Mouse (Mus musculus) urinary bladder, postnatal 4 days (tissue): Measurements from ENCODE around the gene Micu2.

ENCODE experiments used
- DNase-seq, 2 experiments: peaks; one replicate each; pipeline ENCODE4 v3.0.0; 2021 to 2022; ENCODE audit warnings: low spot score in 2 of 2

Micu2 gene

DNA sequence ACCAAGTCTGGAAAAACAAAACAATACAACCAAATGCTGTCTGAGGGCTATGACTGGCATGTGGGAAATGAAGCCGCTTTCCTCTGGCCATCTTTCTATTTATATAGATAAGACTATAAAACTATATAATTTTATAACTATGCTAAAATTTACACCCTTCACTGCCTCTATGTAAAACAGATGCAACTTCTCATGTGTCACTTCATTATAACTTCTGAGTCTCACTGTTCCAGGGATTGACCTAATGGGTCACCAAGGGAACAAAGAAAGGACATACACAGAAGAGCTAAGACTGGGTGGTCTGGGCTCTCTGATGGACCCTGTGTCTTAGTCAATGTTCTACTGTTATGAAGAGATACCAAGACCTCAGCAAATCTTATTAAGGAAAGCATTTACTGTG lies 106.1 kb downstream of the Micu2 start:
- no peak for DNase-seq

DNA sequence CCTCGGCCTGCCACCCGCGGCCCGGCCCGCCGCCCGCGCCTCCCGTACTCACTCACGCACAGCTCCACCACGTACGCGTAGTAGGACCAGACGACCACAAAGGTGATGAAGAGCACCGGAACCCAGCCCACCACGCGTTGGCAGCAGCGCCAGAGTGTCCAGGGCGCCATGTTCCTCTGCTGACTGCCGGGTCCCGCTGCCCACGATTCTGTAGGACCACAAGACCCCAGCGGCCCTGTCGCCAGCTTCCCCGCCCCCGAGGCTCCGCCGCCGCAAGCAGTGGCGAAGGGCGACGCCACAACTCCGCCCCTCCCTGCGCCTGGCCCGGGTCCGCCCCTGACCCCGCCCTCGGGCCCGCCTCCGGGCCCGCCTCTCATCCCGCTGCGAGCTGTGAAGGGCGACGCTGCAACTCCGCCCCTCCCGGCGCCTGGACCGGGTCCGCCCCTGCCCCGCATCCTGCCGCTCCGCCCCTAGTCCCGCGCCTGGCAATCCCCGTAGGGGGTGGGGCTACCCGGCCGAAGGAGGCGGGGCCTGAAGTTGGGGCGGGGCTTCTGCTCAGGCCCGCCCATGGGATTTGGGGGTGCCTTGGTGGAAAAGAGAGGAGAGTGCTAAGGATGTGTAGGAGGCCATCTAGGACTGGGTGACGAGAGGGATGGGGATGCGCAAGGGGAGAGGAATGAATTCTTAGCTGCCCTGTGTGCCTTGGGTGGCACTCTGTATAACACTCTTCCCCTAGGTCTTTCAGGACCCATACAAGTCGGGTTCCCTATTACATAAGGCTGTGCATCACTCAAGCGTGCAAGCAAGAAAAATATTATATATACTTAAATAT lies 108.8 kb downstream of the Micu2 start, which contains the start of gene Zdhhc20:
TSS of gene Zdhhc20 (minus strand) at position 266 of the 832 bp plus-strand sequence.
- DNase-seq: peak; percentile 95

DNA sequence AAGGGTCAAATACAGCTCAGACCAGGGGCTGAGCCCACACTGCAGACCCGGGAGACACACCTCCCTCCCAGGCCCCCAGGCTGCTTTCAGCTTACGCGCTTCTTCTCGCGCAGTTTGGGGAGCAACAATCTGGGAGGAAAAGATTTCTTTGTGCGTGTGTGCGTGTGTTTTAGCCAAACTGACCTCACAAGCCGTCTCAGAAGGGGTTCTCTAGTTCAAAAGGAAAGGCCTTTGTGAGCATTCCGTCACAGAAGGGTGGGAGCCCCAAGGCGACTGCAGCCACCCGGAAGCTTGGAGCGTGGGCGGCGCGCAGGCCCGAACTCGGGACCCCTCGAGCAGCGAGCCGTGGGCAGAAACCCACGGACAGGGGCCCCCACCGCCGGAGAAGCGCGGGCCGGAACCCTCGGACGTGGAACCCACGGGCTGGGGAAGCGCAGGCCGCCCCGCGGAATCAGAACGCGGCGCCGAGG lies 109.5 kb downstream of the Micu2 start:
- no peak for DNase-seq

DNA sequence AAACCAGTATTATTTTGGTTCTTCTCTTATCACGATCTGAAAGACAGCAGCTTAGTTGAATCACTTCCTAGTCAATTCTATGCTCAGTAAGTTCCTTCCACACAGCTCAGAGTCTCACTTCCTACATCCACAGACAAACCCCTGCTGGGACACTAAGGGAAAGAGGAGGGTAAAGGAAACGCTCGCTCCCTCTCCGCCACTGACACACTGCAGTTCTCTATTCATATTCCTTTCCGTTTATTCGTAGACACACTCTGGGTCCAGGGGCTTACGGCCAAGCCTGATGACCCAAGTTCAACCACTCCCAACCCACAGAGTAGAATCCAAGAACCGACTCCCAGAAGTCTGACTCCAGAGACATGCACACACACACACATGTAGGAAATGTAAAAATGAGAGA lies 111.9 kb downstream of the Micu2 start:
- no peak for DNase-seq

DNA sequence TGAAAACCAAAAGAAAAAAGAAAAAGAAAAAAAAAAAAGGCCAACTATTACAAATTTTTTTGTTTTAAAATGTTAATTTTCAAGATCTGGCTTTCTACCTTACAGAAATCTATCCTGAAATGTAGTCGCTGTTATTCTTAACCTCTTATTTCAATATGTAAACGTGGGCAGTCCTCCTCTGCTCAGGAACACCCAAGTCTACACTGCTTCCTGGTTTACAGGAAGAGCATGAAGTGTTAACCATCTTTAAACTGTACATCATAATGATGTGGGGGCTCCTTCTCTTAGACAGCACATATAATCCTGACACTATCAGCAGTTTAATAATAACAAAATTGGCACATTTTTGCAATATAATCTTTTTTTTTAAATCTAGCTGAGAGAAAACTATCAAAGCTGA lies 113.0 kb downstream of the Micu2 start:
- DNase-seq: no peak

DNA sequence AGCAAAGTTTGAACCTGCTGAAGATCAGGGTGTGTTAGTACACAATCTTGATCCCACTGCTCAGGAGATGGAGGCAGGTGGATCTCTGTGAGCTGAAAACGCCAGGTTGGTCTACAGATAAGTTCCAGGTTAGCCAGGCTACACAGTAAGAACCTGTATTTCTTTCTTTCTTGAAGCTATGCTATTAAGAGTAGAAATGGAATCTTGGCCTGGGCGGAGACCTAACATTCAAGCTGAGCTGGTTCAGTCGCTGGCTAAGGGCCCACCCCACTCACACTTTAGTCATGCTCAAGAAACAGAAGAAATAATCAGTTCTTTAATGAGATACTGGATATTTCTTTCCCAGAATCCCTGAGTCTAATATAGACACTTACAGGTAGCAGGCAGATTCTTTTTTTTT lies 115.7 kb downstream of the Micu2 start:
- no peak for DNase-seq

DNA sequence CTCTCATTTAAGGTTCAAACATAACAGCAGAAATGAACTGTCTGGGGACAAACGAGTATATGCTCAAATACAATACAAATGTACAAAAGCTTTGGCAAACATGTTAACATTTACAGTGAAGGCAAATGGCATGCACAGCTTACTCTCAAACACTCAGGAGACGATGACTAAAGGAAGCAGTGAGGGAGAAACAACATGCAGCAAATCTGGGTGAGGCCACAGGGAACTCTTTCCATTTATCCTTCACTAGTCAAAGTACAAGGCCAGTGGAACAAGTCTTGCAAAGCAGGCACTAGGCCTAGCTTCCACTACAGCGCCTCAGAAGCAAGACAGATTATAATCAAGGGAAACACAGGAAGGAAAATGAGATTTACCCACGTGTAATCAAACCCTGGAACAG lies 116.3 kb downstream of the Micu2 start:
- no peak for DNase-seq

DNA sequence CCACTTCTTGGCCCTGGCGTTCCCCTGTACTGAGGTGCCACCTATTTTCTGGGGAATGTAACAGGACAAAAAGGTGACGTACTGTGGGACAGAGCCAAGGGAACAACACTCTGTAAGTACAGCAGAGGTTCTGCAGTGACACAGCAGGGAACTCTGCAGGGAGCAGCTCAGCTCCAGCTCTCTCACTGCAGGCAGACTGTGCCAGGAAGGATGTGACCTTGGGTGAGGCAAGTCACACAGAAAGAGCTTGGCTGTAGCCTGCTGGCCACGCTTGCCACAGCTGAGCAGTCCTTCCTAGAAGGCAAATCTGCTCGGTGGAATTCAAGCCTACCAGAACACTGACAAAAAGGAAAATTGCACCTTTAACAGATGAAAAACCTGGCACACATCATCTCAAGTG lies 117.3 kb downstream of the Micu2 start:
- DNase-seq: peak; percentile 42 to 60

DNA sequence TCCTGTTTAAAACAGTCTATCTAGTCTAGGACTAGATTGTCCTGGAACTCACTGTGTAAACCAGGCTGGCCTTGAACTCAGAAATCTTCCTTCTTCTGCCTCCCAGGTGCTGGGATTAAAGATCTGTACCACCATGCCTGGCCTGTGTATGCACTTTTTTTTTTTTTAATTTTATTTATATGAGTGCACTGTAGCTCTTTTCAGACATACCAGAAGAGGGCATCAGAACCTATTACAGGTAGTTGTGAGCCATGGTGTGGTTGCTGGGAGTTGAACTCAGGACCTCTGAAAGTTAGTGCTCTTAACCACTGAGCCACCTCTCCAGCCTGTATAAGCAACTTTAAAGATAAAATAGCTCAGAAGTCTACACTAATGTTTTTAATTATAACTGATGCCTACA lies 118.0 kb downstream of the Micu2 start:
- no peak for DNase-seq

DNA sequence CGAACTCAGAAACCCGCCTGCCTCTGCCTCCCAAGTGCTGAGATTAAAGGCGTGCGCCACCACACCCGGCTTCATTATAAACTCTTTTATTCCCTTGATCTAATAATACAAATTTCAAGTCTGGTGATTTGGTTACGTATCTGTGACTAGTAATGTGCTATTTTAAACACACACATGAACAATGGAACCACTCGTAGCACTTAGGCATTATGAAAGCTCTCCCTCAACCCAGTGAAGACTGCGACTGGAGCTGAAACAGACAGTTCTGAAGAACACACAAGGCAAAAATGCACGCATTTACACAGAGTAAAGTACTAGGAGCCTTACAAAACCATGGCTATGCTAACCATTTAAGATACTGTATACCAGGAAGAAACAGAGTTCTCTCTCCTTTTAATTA lies 121.1 kb downstream of the Micu2 start:
- DNase-seq: no peak

DNA sequence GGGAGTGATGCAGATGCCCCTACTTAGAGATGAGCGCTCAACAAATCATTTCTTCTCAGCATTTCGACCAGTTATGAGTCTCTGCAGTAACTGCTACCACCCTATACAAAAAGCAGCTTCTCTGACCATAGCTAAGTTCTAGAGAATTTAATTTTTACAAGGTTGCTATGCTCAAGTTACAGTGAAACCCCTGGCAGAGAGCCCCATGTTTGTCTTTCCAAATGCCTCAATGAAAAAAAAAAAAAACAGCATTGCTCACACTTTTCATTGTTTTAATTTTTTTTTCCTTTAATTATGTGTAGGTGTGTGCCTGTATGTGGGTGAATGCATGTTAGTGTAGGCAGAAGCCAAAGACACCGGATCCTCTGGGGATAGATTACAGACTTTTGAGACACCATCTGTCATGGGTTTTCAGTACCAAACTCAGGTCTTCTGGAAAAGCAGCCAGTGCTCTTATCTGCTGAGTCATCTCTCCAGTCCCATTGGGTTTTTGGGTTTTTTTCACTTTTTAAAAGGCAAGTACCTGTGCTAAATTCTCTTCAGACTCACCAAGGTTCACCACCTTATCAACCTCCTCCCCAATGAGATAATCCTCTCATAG lies 132.3 kb downstream of the Micu2 start:
- DNase-seq: no peak
